Mouse (Mus musculus): Measurements from ENCODE around the gene Ginm1.

GRCm38 (mm10) chr10:7801258-7801657 lies 8.6 kb upstream of the Ginm1 start:
- TF ChIP-seq USF1 (IDR thresholded peaks at IDR 0.05; ENCODE audit: low read depth) (no peak), CTCF (IDR thresholded peaks at IDR 0.05; ENCODE audit: control insufficient read depth, insufficient read depth, insufficient read length) (no peak)

All from C2C12 (cell line).